Mouse (Mus musculus) kidney, adult 2 months (tissue): ENCODE data around the gene Rnasel.

Experiments used
- CTCF ChIP-seq: fragments of 200-500 bp; conservative IDR thresholded peaks from 2 replicates; pipeline ENCODE4 v1.5.1; 2011; ENCODE audit warnings: low read depth, mild to moderate bottlenecking, control low read depth, low read length, moderate library complexity, mixed read lengths; ENCODE audit not compliant: insufficient read depth, insufficient read length
- POLR2A ChIP-seq: fragments of 200-500 bp; IDR thresholded peaks from one replicate; pipeline ENCODE4 v1.6.1; 2011; ENCODE audit warnings: low read depth, low read length, control low read depth

DNA sequence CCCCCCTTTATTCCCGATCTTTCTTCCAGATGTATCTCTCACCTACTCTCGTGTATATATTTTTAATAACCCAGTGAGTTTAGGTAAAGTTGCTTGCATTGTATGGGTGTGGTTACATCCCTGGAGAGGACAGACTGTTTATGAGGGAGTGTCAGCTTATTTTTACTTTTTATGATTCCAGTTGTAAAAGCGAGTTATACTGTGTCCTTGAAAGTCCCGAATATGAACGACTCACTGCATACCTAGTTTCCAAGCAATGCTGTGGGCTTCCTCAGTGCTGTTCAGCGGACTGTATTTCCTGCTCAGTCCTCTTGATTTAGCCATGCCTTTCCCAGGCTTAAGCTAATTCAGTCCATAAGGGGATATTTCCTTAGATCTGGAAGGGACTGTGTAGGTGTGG is 25.9 kb downstream of the Rnasel start:
- TF ChIP-seq POLR2A: no peak
- no peak for TF ChIP-seq CTCF
